Mouse (Mus musculus) lung, embryonic 16.5 days (tissue): ENCODE measurements around the gene Tatdn2. TPM values are rescaled to one million over a fixed set of nuclear protein-coding genes. Genes with fewer than 3 reads are reported as not detected.

Experiments used
- ATAC-seq: fragments of 200-750 bp; cut with Nextera tagmentation; 2 replicates; pipeline ENCODE4 v1.8.0; 2017; ENCODE audit warnings: low read depth, mild to moderate bottlenecking, moderate library complexity
- H3K27ac ChIP-seq: fragments of 300-500 bp; sonication (generic); 2 replicates; pipeline ENCODE4 v1.5.1; 2014; ENCODE audit warnings: mild to moderate bottlenecking, control low read depth, low read length
- H3K27me3 ChIP-seq: fragments of 300-500 bp; sonication (generic); 2 replicates; pipeline ENCODE4 v1.6.1; 2014; ENCODE audit warnings: low read depth, low read length, mixed read lengths; ENCODE audit not compliant: control insufficient read depth, insufficient read depth
- H3K36me3 ChIP-seq: fragments of 300-500 bp; sonication (generic); 2 replicates; pipeline ENCODE4 v1.6.1; 2014; ENCODE audit warnings: low read length; ENCODE audit not compliant: control insufficient read depth, insufficient read depth
- H3K4me1 ChIP-seq: fragments of 300-500 bp; sonication (generic); replicated peaks from 2 replicates; pipeline ENCODE4 v1.6.1; 2014; ENCODE audit warnings: low read length, mixed read lengths; ENCODE audit not compliant: control insufficient read depth, insufficient read depth
- H3K4me2 ChIP-seq: fragments of 300-500 bp; sonication (generic); 2 replicates; pipeline ENCODE4 v1.6.1; 2014; ENCODE audit warnings: low read depth, low read length, control low read depth
- H3K4me3 ChIP-seq: fragments of 300-500 bp; sonication (generic); 2 replicates; pipeline ENCODE4 v1.5.1; 2014; ENCODE audit warnings: mild to moderate bottlenecking, low read length, control low read depth
- H3K9ac ChIP-seq: fragments of 300-500 bp; sonication (generic); 2 replicates; pipeline ENCODE4 v1.6.1; 2014; ENCODE audit warnings: low read length, control low read depth
- H3K9me3 ChIP-seq: fragments of 300-500 bp; sonication (generic); 2 replicates; pipeline ENCODE4 v1.6.1; 2016; ENCODE audit warnings: low read length; ENCODE audit not compliant: control insufficient read depth
- WGBS: fragments of 180-500 bp; shearing (Covaris S2); extraction: QIAGEN DNeasy Blood & Tissue Kit; methylation state at CpG from one replicate; pipeline ENCODE4 v1.1.7; 2014; 5-methylcytosine and 5-hydroxymethylcytosine counted together
- polyA plus RNA-seq: library from polyadenylated mRNA; unstranded; fragments of >200 nt; fragmentation: Nextera tagmentation; extraction: Ambion mirVana; gene quantifications from 2 replicates; pipeline ENCODE4 v1.2.1, GENCODE M21; 2015

Tatdn2 gene
- polyA plus RNA-seq, 1 experiment from 2014 or later = 0.46 TPM

DNA sequence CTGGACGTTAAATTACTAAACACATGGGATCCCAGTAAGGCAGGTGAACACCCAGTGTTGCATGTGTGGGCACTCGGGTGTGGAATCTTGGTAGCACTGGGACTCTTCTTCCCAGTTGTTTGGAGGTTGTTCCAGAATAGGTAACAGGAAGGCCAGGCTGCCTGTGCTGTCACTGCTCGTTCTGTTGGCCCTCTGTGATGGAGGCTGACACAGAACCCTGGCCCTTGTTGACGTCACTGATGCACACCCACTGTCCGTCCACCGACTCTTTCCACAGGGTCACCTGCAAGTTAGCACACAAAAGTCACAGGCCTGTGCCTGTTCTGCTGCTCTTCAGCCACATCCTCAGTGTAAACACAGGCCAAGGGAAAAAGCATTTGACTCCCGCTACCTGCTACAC lies 31.3 kb downstream of the Tatdn2 start:
- Histone ChIP-seq H3K36me3 (peaks cover 58% of the 10 kb centered on the region), H3K9me3 (no peaks in the 10 kb centered on the region), H3K9ac (no peak overlapping the region), H3K4me2 (no peak overlapping the region), H3K27me3 (no peaks in the 10 kb centered on the region), H3K27ac (no peak overlapping the region), H3K4me1 (no peaks in the 10 kb centered on the region), H3K4me3 (no peak overlapping the region)
- WGBS = 77% methylated on average over 7 of the region's 7 CpGs
- ATAC-seq = no peak

DNA sequence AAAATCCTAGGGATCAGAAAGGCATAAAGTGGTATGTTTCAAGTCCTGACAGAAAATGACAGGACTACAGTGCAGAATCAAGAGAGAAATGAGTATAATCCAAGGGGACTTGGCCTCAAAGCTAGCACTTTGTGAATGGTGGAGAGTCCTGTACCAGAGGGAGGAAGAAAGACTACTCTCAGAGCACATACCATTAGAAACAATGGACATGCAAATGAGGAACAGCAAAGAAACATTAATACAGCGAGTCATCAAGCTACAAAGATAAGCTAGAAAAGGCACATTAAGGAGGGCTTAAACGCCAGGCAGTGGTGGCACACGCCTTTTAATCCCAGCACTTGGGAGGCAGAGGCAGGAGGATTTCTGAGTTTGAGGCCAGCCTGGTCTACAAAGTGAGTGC lies 34.4 kb downstream of the Tatdn2 start:
- no peak overlapping the region for H3K27ac ChIP-seq
- H3K9me3 ChIP-seq = no peaks in the 10 kb centered on the region
- WGBS = 92% methylated on average over 3 of the region's 3 CpGs
- peaks cover 73% of the 10 kb centered on the region for H3K36me3 ChIP-seq
- no peak overlapping the region for H3K9ac ChIP-seq
- H3K27me3 ChIP-seq = no peaks in the 10 kb centered on the region
- ATAC-seq = no peak
- no peak overlapping the region for H3K4me2 ChIP-seq
- no peaks in the 10 kb centered on the region for H3K4me1 ChIP-seq
- H3K4me3 ChIP-seq = no peak overlapping the region

- Histone ChIP-seq H3K27ac (no peak overlapping the region), H3K4me1 (peaks cover 7% of the 10 kb centered on the region), H3K4me3 (no peak overlapping the region), H3K36me3 (peaks cover 23% of the 10 kb centered on the region), H3K4me2 (no peak overlapping the region), H3K9me3 (no peaks in the 10 kb centered on the region), H3K27me3 (no peaks in the 10 kb centered on the region), H3K9ac (no peak overlapping the region)
- ATAC-seq = no peak
- WGBS = 88% methylated on average over 9 of the region's 9 CpGs
These were observed 40.6 kb downstream of the Tatdn2 start for GRCm38 (mm10) chr6:113737318-113738046.

DNA sequence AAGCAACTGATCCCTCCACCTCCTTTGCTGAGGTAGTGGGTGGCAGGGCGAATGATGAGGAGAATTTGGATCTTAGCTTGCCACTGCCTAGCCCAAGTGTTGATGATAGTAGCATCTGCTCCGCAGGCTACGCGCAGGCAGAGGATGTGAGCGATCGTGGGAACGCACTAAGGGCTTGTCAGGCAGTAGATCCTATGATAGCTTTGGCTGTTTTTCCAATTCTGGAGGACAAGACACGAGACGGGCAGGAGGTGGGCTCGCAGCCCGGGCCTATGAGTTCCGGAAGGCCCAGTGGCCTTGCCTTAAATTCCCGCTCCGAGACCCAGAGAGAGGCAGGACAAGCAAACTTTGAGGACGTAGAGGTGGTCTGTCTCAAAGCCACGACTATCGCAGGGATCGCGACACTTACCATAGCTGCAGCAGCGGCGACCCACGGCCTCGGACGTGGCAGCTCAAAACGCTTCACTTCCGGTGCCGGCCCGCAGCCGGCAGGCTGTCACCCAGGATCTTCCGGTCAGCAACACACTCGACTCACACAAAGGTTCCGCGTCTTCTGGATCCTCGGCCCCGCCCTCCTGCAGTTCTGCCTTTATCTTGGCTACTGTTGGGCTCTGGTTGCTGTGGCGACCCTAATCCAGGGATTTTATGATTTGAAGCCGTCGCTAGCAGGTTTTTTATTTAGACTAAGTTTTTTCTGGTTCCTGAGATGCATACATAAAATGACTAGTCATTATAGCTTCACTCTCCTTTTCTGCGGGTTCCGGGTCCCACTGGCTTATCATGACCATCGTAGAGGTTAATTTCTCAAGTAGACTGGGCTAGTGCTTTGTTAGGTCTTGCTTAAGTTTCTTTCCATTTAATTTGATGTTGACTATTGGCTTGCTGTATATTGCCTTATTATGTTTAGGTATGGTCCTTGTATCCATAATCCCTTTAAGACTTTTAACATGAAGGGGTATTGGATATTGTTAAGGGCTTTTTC lies 43.7 kb downstream of the Tatdn2 start, which contains the start of gene Sec13:
Sec13 (minus strand) TSS at position 508 of the 982 bp plus-strand sequence.
- Histone ChIP-seq H3K9ac (peak within 1 kb of the TSS; percentile 74), H3K4me2 (peak within 1 kb of the TSS; percentile 85), H3K27me3 (no peaks in the 10 kb centered on the region), H3K9me3 (no peaks in the 10 kb centered on the region), H3K4me1 (peaks cover 7% of the 10 kb centered on the region), H3K36me3 (peaks cover 8% of the 10 kb centered on the region), H3K27ac (peak within 1 kb of the TSS; percentile 1; the same call in 1 of the 2 replicates), H3K4me3 (peak within 1 kb of the TSS; percentile 89)
- ATAC-seq = peak; percentile 80
- WGBS = 6% methylated on average over 41 of the region's 41 CpGs

DNA sequence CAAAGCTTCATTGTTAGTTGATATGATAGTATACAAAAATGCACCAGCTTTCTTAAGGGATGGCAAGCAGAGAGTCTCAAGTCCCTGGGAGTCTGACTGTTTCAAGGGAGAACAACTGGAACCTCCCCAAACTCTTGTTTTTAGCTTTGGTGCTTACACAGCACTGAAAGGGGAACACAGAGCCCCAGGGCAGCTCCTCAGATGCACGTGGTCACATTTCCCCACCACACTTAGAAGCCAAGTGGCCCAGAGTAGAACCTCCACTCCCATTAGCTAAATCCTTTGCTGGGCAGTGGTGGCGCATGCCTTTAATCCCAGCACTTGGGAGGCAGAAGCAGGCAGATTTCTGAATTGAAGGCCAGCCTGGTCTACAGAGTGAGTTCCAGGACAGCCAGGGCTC lies 44.6 kb downstream of the Tatdn2 start:
- Histone ChIP-seq H3K4me2 (no peak overlapping the region), H3K4me3 (no peak overlapping the region), H3K9me3 (no peaks in the 10 kb centered on the region), H3K36me3 (0 out of 2 replicates have a peak, but pooled peaks cover 2% of the 10 kb centered on the region), H3K27me3 (no peaks in the 10 kb centered on the region; the same call in 1 of the 2 replicates), H3K27ac (no peak overlapping the region), H3K9ac (no peak overlapping the region), H3K4me1 (peaks cover 7% of the 10 kb centered on the region)
- ATAC-seq = no peak
- 67% methylated on average over 2 of the region's 2 CpGs for WGBS

DNA sequence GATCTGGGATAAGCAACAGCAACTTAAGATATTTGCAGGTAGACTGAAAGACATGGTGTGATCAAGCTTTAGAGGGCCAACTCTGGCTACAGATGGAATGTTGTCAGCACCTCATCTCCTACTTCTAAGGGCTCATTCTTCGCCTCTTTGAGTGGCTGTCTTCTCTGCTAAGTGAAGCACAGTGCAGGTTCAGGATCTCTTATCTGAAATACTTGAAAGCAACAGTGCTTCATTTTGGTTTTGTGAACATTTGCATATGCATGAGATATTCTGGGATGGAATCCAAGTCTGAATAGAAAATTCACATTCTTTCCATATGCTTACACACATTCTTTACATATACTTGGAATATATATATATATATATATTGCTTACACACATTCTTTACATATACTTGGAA lies 45.5 kb downstream of the Tatdn2 start:
- H3K9ac ChIP-seq = no peak overlapping the region

DNA sequence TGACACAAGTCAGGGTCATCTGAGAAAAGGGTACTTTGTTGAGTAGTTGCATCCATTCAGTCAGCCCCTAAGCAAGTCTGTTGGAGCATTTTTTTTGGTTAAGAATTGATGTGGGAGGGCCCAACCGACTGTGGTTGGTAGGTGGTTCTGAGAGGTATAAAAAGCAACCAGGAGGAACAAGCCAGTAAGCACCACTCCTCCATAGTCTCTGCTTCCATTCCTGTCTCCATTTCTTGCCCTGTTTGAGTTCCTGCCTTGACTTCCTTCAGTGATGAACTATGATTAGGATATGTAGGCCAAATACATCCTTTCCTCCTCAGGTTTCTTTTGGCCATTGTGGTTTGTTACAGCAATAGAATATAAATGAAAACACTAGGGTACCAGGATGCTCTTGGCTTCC lies 46.3 kb downstream of the Tatdn2 start:
- Histone ChIP-seq H3K27me3 (peaks cover 6% of the 10 kb centered on the region), H3K9ac (no peak overlapping the region), H3K36me3 (no peaks in the 10 kb centered on the region), H3K4me2 (no peak overlapping the region), H3K4me3 (no peak overlapping the region), H3K9me3 (no peaks in the 10 kb centered on the region), H3K4me1 (peaks cover 7% of the 10 kb centered on the region), H3K27ac (no peak overlapping the region)
- WGBS = 39% methylated on average over 1 of the region's 1 CpGs
- no peak for ATAC-seq

More for the DNA sequence above, 45.5 kb downstream of the Tatdn2 start:
- Histone ChIP-seq H3K4me3 (no peak overlapping the region), H3K4me1 (peaks cover 7% of the 10 kb centered on the region), H3K4me2 (no peak overlapping the region), H3K27me3 (peaks cover 1% of the 10 kb centered on the region), H3K27ac (no peak overlapping the region), H3K36me3 (0 out of 2 replicates have a peak, but pooled peaks cover 2% of the 10 kb centered on the region), H3K9me3 (no peaks in the 10 kb centered on the region)
- no peak for ATAC-seq
- WGBS = 53% methylated on average over 1 of the region's 1 CpGs

DNA sequence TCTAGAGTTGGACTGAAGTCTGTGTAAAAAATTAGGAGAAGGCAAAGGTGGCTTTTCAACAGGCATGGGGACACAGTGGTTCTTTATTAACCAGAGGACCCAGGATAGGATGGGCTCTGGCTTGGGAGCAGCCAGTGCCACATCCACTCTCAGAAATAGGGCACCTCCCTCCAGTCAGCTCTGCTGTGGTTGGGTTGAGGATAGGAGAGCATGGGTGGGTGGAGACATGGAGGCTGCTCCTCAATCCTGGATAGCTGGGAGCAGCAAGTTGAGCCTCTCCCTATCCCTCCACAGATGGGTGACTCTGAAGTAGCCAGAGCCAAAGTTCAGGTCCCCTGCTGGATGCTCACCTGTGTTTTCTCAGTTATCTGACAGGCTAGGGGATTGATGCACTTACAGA lies 48.3 kb downstream of the Tatdn2 start:
- Histone ChIP-seq H3K4me1 (no peaks in the 10 kb centered on the region; the same call in 1 of the 2 replicates), H3K27me3 (peaks cover 14% of the 10 kb centered on the region), H3K4me2 (no peak overlapping the region), H3K27ac (no peak overlapping the region), H3K36me3 (no peaks in the 10 kb centered on the region), H3K9ac (no peak overlapping the region), H3K4me3 (no peak overlapping the region), H3K9me3 (no peaks in the 10 kb centered on the region)
- ATAC-seq = no peak

- 81% methylated on average over 14 of the region's 14 CpGs for WGBS
- H3K4me2 ChIP-seq = no peak overlapping the region
- no peaks in the 10 kb centered on the region for H3K9me3 ChIP-seq
- H3K36me3 ChIP-seq = no peaks in the 10 kb centered on the region
- no peak for ATAC-seq
- peaks cover 14% of the 10 kb centered on the region for H3K27me3 ChIP-seq
- H3K9ac ChIP-seq = no peak overlapping the region
- H3K4me3 ChIP-seq = no peak overlapping the region
- H3K4me1 ChIP-seq = no peaks in the 10 kb centered on the region
- H3K27ac ChIP-seq = no peak overlapping the region
These were observed 50.4 kb downstream of the Tatdn2 start for GRCm38 (mm10) chr6:113747284-113747683.
